10 mouse cellular contexts compared by ENCODE assay signal in genomic region chr11:12336145-12336544, GRCm38 (mm10).
A peak's percentile ranks its signal among the peaks of the same experiment; 100 is the strongest.
DNase-seq lines count a peak whose midpoint lies in the region; ATAC-seq lines count a peak whose summit lies in the region.
"Had no signal": no experiment of that assay in that cellular context is flagged by ENCODE, and none has a peak within 500 bp of the region (broad histone marks: within the 10 kb centered on the region; RNA-seq: fewer than 3 reads in every experiment).

No protein-coding gene starts in this region.

- H3K4me1 ChIP-seq in heart, embryonic 15.5 days (replicated peaks), result peaks cover 18% of the 10 kb centered on the region
- H3K4me1 ChIP-seq in forebrain, embryonic 16.5 days (replicated peaks; ENCODE audit: control insufficient read depth, insufficient read depth, low read length), result no peaks in the 10 kb centered on the region

- ATAC-seq in heart, embryonic 15.5 days (replicated peaks; ENCODE audit: insufficient number of reproducible peaks, insufficient read depth, low FRiP score, low read depth), result peak; percentile 53; the same call in 1 of the 2 replicates
- ATAC-seq in forebrain, embryonic 16.5 days, result no peak

- no peaks in the 10 kb centered on the region for H3K27me3 ChIP-seq in heart, embryonic 15.5 days
- no peaks in the 10 kb centered on the region for H3K27me3 ChIP-seq in forebrain, embryonic 16.5 days (replicated peaks; ENCODE audit: control insufficient read depth, insufficient read depth, low read length)
- H3K27me3 ChIP-seq: forebrain, embryonic 12.5 days had no signal

- H3K36me3 ChIP-seq in heart, embryonic 15.5 days, result no peaks in the 10 kb centered on the region
- no peaks in the 10 kb centered on the region for H3K36me3 ChIP-seq in forebrain, embryonic 16.5 days (ENCODE audit: control insufficient read depth, insufficient read depth)
- H3K36me3 ChIP-seq: forebrain, embryonic 12.5 days had no signal

- no peak overlapping the region for H3K9ac ChIP-seq in heart, embryonic 15.5 days
- no peak overlapping the region for H3K9ac ChIP-seq in forebrain, embryonic 16.5 days (replicated peaks; ENCODE audit: low read depth, low read length)
- H3K9ac ChIP-seq: forebrain, embryonic 12.5 days had no signal

- H3K4me2 ChIP-seq in heart, embryonic 15.5 days, result no peak overlapping the region
- no peak overlapping the region for H3K4me2 ChIP-seq in forebrain, embryonic 16.5 days (ENCODE audit: low read length)
- H3K4me2 ChIP-seq: forebrain, embryonic 12.5 days had no signal

- no peaks in the 10 kb centered on the region for H3K9me3 ChIP-seq in heart, embryonic 15.5 days (replicated peaks)
- no peaks in the 10 kb centered on the region for H3K9me3 ChIP-seq in forebrain, embryonic 16.5 days (ENCODE audit: control insufficient read depth, low read length)

- DNase-seq in urinary bladder, postnatal 14 days (ENCODE audit: low spot score), result peak; percentile 18
- DNase-seq in urinary bladder, adult 18-20 months (ENCODE audit: low spot score in 2 of 2), result no peak
- DNase-seq in kidney, postnatal 25 days, result peak; percentile 81 to 89
- no peak for DNase-seq in thymus, postnatal 36 days
- DNase-seq in layer of hippocampus, postnatal 14 days (ENCODE audit: low spot score in 2 of 2), result no peak
- no peak for DNase-seq in frontal cortex, postnatal 36 days (ENCODE audit: low spot score in 2 of 2)
- DNase-seq: cerebellum, adult 11-12 months had no signal

- H3K27ac ChIP-seq in heart, embryonic 15.5 days, result peak overlapping the region; percentile 58
- H3K27ac ChIP-seq in forebrain, embryonic 16.5 days (ENCODE audit: low read length), result no peak overlapping the region
- H3K27ac ChIP-seq: forebrain, embryonic 12.5 days had no signal

- no peak overlapping the region for H3K4me3 ChIP-seq in heart, embryonic 15.5 days
- no peak overlapping the region for H3K4me3 ChIP-seq in forebrain, embryonic 16.5 days (replicated peaks; ENCODE audit: low read length)
- H3K4me3 ChIP-seq: forebrain, embryonic 12.5 days had no signal

- 45% methylated on average over 12 of the region's 12 CpGs for WGBS in heart, embryonic 15.5 days
- 74% methylated on average over 12 of the region's 12 CpGs for WGBS in forebrain, embryonic 16.5 days

Comparison
In these comparisons a context has a peak if more than half of its experiments do, and no peak if none do; other contexts are left out.
1. DNase-seq: peak in urinary bladder, postnatal 14 days (single experiment) and kidney, postnatal 25 days (2 of 2); none in urinary bladder, adult 18-20 months (0 of 2), thymus, postnatal 36 days (0 of 2), layer of hippocampus, postnatal 14 days (0 of 2) and frontal cortex, postnatal 36 days (0 of 2).